Mouse (Mus musculus) neural tube, embryonic 15.5 days (tissue): ENCODE results near the gene Pcyt2. TPM values are rescaled to one million over a fixed set of nuclear protein-coding genes. Genes with fewer than 3 reads are reported as not detected.

Experiments
- ATAC-seq: fragments of 200-750 bp; cut with Nextera tagmentation; 2 replicates; pipeline ENCODE4 v1.8.0; 2017; ENCODE audit warnings: mild to moderate bottlenecking, moderate TSS enrichment, moderate library complexity; ENCODE audit not compliant: low FRiP score
- H3K27ac ChIP-seq: fragments of 300-500 bp; sonication (generic); replicated peaks from 2 replicates; pipeline ENCODE4 v1.5.1; 2015; ENCODE audit warnings: mild to moderate bottlenecking, inconsistent platforms
- H3K27me3 ChIP-seq: fragments of 300-500 bp; sonication (generic); replicated peaks from 2 replicates; pipeline ENCODE4 v1.6.1; 2015; ENCODE audit warnings: inconsistent platforms
- H3K36me3 ChIP-seq: fragments of 300-500 bp; sonication (generic); 2 replicates; pipeline ENCODE4 v1.6.1; 2015; ENCODE audit warnings: inconsistent platforms
- H3K4me1 ChIP-seq: fragments of 300-500 bp; sonication (generic); 2 replicates; pipeline ENCODE4 v1.6.1; 2015; ENCODE audit warnings: inconsistent platforms
- H3K4me2 ChIP-seq: fragments of 300-500 bp; sonication (generic); 2 replicates; pipeline ENCODE4 v1.6.1; 2015; ENCODE audit warnings: inconsistent platforms, mild to moderate bottlenecking, moderate library complexity
- H3K4me3 ChIP-seq: fragments of 300-500 bp; sonication (generic); replicated peaks from 2 replicates; pipeline ENCODE4 v1.5.1; 2015; ENCODE audit warnings: mild to moderate bottlenecking, inconsistent platforms
- H3K9ac ChIP-seq: fragments of 300-500 bp; sonication (generic); replicated peaks from 2 replicates; pipeline ENCODE4 v1.6.1; 2015; ENCODE audit warnings: mild to moderate bottlenecking, inconsistent platforms
- H3K9me3 ChIP-seq: fragments of 300-500 bp; sonication (generic); replicated peaks from 2 replicates; pipeline ENCODE4 v1.6.1; 2016; ENCODE audit warnings: inconsistent platforms
- WGBS: fragments of 180-500 bp; shearing (Covaris S2); methylation state at CpG from one replicate; pipeline ENCODE4 v1.1.7; 2015; ENCODE audit warnings: mixed read lengths; 5-methylcytosine and 5-hydroxymethylcytosine counted together
- polyA plus RNA-seq: library from polyadenylated mRNA; unstranded; fragments of >200 nt; fragmentation: Nextera tagmentation; extraction: Ambion mirVana; gene quantifications from 2 replicates; pipeline ENCODE4 v1.2.1, GENCODE M21; 2015

Gene Pcyt2
- polyA plus RNA-seq, 1 experiment from 2014 or later: 248 TPM

DNA sequence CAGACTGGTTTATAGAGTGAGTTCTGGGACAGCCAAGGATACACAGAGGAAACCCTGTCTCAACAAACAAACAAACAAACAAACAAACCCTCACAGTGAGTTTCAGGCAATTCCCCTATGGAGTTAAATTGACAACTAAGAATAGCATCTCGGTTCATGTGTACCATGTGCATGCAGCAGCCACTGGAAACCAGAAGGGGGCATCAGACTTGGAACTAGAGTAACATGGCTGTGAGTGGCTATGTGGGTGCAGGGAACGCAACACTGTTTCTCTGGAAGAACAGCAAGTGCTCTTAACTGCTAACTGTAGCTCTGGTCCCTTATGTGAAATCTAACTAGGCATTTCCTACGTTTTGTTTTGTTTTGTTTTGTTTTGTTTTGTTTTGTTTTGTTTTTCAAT lies 34.1 kb upstream of the Pcyt2 start:
- H3K9me3 ChIP-seq: no peaks in the 10 kb centered on the region
- H3K9ac ChIP-seq: no peak overlapping the region
- no peak overlapping the region for H3K4me2 ChIP-seq
- 77% methylated on average over 3 of the region's 3 CpGs for WGBS
- H3K36me3 ChIP-seq: no peaks in the 10 kb centered on the region
- no peak for ATAC-seq
- peaks cover 7% of the 10 kb centered on the region; the same call in 1 of the 2 replicates for H3K27me3 ChIP-seq
- H3K4me1 ChIP-seq: peaks cover 8% of the 10 kb centered on the region
- no peak overlapping the region for H3K27ac ChIP-seq
- no peak overlapping the region for H3K4me3 ChIP-seq

DNA sequence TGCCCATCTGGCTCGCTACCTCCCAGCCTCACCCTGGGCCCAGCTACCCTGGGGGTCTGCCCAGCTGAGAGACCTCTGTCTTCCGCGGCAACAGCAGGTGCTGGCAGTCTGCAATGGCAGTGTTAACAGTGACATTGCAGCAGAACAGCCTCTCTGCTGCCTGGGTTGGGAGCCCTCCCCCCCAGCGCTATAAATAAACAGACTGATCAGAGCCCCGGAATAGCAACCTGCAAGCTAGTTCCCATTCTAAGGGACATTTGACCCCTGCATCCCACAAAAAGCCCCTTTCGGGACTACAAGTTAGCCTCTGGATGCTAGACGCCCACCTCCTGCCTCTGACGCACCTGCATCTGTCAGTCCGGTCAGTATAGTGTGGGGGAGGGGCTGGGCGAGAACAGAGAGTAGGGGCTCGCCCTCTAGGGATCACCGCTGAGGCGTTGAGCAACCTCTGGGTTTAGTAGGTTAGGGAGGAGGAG lies 30.3 kb upstream of the Pcyt2 start, which contains the start of gene Myadml2:
Myadml2 (minus strand) TSS at position 158 of the 476 bp plus-strand sequence.
- no peak for ATAC-seq

DNA sequence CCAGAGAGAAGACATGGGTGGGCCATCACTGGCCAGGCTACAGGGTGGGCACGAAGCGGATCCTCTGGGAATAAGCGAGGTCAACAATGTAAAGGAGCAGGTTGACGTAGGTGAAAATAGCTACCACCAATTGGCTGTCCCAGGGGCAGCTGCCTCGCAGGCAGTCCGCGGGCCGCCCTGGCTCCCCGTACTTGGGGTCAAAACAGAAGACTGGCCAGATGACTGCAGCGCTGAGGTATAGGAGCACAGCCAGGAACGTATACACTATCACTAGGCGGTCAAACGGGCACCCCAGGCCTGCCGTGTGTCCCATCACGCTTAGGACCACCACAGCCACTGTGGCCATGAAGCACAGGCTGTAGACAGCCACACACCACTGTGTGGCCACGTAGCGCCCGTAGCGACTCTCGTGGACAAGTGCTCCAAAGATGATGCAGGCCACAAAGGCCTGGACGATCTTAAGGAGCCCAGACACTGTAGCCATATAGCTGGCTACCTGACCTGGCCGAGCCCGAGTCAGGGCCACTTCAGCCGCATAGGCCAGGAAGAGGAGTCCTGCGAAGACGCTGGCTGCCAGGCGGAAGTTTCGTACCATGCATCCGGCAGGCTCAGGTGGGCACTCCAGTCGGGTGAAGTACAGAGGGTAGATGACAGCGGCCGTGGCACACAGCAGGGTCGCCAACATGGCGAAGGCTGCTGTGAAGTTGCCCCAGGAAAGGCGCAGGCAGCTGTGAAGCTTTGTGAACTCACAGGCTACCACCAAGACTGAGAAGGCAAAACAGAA lies 29.5 kb upstream of the Pcyt2 start:
- H3K9me3 ChIP-seq: no peaks in the 10 kb centered on the region
- no peak for ATAC-seq
- no peaks in the 10 kb centered on the region for H3K36me3 ChIP-seq
- peaks cover 23% of the 10 kb centered on the region for H3K4me1 ChIP-seq
- H3K27ac ChIP-seq: no peak overlapping the region
- 84% methylated on average over 35 of the region's 35 CpGs for WGBS
- H3K27me3 ChIP-seq: no peaks in the 10 kb centered on the region
- H3K4me3 ChIP-seq: no peak overlapping the region
- H3K9ac ChIP-seq: no peak overlapping the region
- peak overlapping the region; percentile 59 for H3K4me2 ChIP-seq

More for the DNA sequence above, 30.3 kb upstream of the Pcyt2 start, which contains the start of gene Myadml2:
- 4% methylated on average over 13 of the region's 13 CpGs for WGBS
- Histone ChIP-seq H3K27me3 (no peaks in the 10 kb centered on the region), H3K4me1 (peaks cover 15% of the 10 kb centered on the region), H3K36me3 (no peaks in the 10 kb centered on the region), H3K27ac (0 out of 2 replicates have a peak within 1 kb of the TSS, but pooled peaks have one; percentile 33), H3K9me3 (no peaks in the 10 kb centered on the region), H3K9ac (peak within 1 kb of the TSS; percentile 32; the same call in 1 of the 2 replicates), H3K4me2 (peak within 1 kb of the TSS; percentile 59), H3K4me3 (peak within 1 kb of the TSS; percentile 29)

DNA sequence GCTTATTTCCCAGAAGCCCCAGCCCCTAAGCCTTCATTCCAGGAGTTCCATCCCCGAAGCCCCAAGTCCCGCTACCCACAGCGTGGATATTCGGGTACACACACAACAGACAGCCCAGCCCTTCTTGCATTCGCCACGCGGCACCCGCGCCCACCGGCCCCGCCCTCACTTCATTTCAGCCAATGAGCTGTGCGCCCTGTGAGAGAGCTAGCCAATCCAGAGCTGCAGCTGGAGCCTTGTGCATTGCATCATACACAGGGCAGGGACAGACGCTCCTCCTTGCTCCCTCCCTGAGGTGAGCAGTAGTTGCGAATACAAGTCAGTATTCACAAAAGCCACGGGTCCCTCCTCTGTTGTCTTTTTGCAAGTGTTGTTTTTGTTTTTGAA lies 25.9 kb upstream of the Pcyt2 start, which contains the start of gene Pycr1:
Pycr1 (minus strand) TSS at position 169 of the 387 bp plus-strand sequence.
- WGBS: under 1% methylated on average over 15 of the region's 15 CpGs
- peaks cover 23% of the 10 kb centered on the region for H3K4me1 ChIP-seq
- H3K27ac ChIP-seq: peak within 1 kb of the TSS; percentile 60

DNA sequence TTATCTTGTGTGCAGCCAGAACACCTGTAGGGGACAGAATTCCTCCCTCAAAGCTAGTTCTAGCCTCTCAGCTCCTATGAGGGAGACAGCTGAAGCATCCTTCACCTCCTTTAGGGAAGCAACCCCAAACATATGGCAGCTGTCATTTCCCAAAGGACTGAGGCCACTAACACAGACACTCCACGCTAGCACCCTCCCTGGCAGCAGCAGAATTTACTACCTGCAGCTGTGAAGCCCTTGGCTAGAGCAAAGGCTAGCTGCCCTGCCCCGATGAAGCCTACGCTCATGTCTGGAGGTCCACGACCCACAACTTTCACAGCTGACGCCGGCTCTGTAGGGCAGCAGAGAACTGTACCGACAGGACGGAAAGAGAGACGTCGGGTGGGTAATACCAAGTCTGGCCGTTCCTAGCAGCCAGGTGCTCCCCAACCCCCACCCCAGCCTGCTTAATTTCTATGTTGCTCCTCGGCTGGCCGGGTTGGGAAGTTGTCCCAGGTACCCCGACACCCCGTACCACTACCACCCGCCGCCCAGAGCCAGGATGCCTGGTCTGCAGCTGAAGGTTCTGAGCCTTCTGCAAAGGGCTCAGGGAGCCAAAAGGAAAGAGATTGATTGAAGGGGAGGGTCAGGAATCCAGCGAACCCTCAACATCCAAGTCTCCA lies 25.3 kb upstream of the Pcyt2 start:
- under 1% methylated on average over 18 of the region's 18 CpGs for WGBS
- peaks cover 20% of the 10 kb centered on the region for H3K4me1 ChIP-seq
- peak; percentile 54 for ATAC-seq
- H3K4me3 ChIP-seq: peak overlapping the region; percentile 51
- no peaks in the 10 kb centered on the region for H3K27me3 ChIP-seq
- H3K9ac ChIP-seq: peak overlapping the region; percentile 76
- no peaks in the 10 kb centered on the region for H3K9me3 ChIP-seq
- H3K27ac ChIP-seq: peak overlapping the region; percentile 60
- peak overlapping the region; percentile 95 for H3K4me2 ChIP-seq
- H3K36me3 ChIP-seq: no peaks in the 10 kb centered on the region

More for the DNA sequence above, 25.9 kb upstream of the Pcyt2 start, which contains the start of gene Pycr1:
- peak within 1 kb of the TSS; percentile 95 for H3K4me2 ChIP-seq
- no peaks in the 10 kb centered on the region for H3K9me3 ChIP-seq
- peak within 1 kb of the TSS; percentile 76 for H3K9ac ChIP-seq
- no peaks in the 10 kb centered on the region for H3K36me3 ChIP-seq
- H3K4me3 ChIP-seq: peak within 1 kb of the TSS; percentile 51
- ATAC-seq: peak; percentile 99
- H3K27me3 ChIP-seq: no peaks in the 10 kb centered on the region

DNA sequence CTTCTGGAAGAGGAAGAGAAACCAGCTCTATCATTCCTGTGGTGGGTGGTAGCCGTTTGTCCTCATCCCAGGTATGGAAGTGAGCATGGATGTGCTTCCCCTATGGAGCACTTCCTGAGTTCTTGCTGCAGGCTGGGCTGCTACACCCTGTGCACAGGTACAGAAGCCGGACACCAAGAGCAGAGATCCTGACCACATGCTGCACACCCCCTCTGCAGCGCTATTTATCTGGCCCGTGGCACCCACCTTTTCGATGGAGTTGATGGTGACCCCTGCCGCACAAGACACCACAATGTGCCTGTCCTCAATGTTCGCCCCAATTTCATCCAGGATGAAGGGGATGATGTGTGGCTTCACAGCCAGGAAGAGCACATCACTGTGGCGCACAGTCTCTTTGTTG lies 24.1 kb upstream of the Pcyt2 start:
- H3K4me3 ChIP-seq: no peak overlapping the region
- H3K4me1 ChIP-seq: peaks cover 15% of the 10 kb centered on the region
- no peak for ATAC-seq
- no peaks in the 10 kb centered on the region for H3K36me3 ChIP-seq
- H3K4me2 ChIP-seq: 0 out of 2 replicates have a peak overlapping the region, but pooled peaks have one; percentile 95
- H3K9ac ChIP-seq: peak overlapping the region; percentile 76; the same call in 1 of the 2 replicates
- H3K27me3 ChIP-seq: no peaks in the 10 kb centered on the region
- H3K27ac ChIP-seq: no peak overlapping the region
- WGBS: 83% methylated on average over 8 of the region's 8 CpGs
- no peaks in the 10 kb centered on the region for H3K9me3 ChIP-seq

DNA sequence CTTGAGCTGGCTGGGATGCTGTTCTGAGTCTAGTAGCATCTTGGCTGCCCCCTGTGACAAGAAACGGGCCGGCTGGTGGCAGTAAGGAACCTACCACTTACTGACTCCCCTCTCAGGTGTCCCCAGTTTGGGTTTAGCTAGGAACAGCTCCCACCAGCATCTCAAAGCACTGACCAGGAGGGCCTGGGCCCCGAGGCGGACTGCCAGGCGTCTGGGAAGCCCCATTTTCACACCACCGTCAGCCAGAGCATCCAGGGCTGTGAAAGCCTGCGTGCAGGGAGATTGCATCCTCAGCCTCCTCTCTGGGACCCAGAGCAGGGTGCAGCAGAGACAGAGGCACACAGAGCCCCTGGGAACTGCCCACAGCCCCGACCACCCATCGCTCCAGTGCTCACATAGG lies 23.5 kb upstream of the Pcyt2 start:
- peaks cover 15% of the 10 kb centered on the region for H3K4me1 ChIP-seq
- ATAC-seq: no peak
- H3K9me3 ChIP-seq: no peaks in the 10 kb centered on the region
- H3K4me3 ChIP-seq: no peak overlapping the region
- no peak overlapping the region for H3K4me2 ChIP-seq
- 63% methylated on average over 9 of the region's 9 CpGs for WGBS
- H3K27me3 ChIP-seq: no peaks in the 10 kb centered on the region
- H3K36me3 ChIP-seq: no peaks in the 10 kb centered on the region
- no peak overlapping the region; the same call in 1 of the 2 replicates for H3K9ac ChIP-seq
- H3K27ac ChIP-seq: no peak overlapping the region

DNA sequence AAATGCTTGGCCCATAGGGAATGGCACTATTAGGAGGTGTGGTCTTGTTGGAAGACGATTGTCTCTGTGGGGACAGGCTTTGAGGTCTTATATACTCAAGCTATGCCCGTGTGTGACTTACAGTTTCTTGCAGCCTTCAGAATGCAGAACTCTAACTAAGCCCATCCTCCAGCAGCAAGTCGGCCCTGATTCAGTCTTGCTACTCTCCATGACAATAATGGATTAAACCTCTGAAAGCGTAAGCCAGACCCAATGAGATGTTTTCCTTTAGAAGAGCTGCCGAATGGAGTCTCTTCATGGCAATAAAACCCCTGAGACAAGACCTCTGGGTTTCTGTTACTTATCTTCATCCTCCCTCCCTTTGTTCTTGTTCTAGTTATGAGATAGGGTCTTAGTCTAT lies 17.1 kb upstream of the Pcyt2 start:
- 81% methylated on average over 5 of the region's 5 CpGs for WGBS
- Histone ChIP-seq H3K36me3 (no peaks in the 10 kb centered on the region), H3K27me3 (no peaks in the 10 kb centered on the region), H3K9me3 (no peaks in the 10 kb centered on the region), H3K9ac (no peak overlapping the region), H3K4me2 (no peak overlapping the region; the same call in 1 of the 2 replicates), H3K4me3 (no peak overlapping the region), H3K27ac (no peak overlapping the region), H3K4me1 (peaks cover 37% of the 10 kb centered on the region)
- ATAC-seq: no peak

DNA sequence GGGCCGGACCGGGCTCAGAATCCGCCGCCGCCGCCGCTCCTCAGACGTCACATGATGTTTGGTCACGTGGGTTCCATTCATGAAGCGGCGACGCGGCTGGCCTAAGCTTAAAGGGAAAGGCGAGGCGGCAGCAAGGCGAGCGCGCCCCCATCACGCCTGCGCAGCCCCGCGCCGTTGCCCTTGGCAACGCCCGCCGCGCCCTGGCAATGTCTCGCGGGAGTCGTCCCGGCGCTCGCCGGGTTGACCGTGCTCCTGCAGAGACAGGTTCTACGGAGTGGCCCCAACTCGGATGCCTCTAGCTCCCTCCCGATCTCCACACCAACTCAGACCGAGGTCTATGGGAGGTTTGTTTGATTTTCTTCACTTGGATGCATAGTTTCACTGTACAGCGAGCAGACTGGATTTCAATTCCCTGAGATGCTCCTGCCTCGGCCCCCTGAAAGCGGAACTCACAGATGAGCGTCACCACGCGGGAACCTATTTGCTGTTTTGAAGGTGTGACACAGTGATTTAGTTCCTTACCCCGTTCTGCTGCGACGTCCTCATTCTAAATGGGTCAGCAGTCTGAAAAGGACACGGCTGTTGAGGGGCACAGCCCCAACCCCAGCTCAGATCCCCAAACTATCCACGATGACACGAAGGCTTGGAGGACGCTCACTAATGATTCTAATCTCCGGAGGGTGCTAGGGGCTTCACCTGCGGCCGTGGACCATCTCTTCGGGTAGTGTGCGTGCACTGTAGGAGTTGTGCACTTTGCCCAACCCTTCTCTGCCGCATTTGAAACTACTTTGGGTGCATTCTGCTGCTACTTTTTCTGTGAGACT lies 16.0 kb upstream of the Pcyt2 start, which contains the start of gene Mafg:
Mafg (minus strand) TSS at position 81 of the 824 bp plus-strand sequence.
- Histone ChIP-seq H3K4me2 (peak within 1 kb of the TSS; percentile 85), H3K4me1 (peaks cover 46% of the 10 kb centered on the region), H3K4me3 (peak within 1 kb of the TSS; percentile 96), H3K9ac (peak within 1 kb of the TSS; percentile 87), H3K27ac (peak within 1 kb of the TSS; percentile 88), H3K9me3 (no peaks in the 10 kb centered on the region), H3K27me3 (no peaks in the 10 kb centered on the region), H3K36me3 (peaks cover 7% of the 10 kb centered on the region)
- peak; percentile 90 for ATAC-seq
- 11% methylated on average over 58 of the region's 58 CpGs for WGBS

DNA sequence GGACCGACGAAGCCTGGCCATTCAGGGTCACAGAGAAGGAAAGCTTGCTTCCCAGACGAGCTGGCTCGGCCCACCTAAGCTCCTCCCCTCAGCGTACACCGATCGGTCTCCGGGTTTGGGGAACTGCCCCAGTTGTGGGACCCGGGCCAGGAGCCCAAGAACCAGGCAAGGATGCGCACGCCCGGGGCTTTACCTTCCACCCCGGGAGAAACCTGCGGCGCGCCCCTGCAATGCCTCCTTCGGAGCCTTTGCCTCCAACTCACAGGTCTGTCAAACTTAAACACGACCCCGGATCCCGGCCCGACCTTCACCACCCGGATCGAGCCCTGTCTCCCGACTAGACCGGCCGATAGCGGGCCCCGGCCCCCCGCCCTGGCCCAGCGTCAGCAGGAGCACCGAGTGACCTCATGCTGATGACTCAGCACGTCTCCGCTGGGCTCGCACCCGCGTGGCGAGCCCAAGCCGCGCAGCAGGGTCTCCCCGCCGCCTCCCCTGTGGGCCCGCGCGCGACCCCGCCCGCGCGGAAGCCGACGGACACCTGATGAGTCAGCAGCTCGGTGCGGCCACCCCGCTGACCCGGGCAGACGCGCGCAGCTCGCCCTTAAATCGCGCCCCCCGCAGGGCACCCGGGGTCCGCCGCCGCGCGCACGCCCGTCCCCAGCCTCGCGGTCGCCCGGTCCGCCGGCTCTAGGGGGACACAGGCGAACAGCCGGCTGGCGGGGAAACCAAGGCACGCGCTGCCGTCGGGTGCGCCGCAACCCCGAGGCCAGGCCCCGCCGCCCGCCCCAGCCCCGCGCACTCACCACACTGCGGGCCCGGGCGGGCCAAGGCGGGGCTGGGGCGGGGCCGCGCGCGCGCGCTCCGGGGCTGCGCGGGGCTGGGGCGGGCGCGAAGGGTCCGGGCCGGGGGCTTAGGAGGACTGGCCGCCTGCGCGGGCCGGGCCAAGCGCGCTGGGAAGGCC lies 15.1 kb upstream of the Pcyt2 start:
- Histone ChIP-seq H3K27ac (peak overlapping the region; percentile 88), H3K36me3 (peaks cover 9% of the 10 kb centered on the region), H3K9me3 (no peaks in the 10 kb centered on the region), H3K4me1 (peaks cover 46% of the 10 kb centered on the region), H3K27me3 (no peaks in the 10 kb centered on the region), H3K9ac (peak overlapping the region; percentile 87), H3K4me3 (peak overlapping the region; percentile 96), H3K4me2 (peak overlapping the region; percentile 85)
- WGBS: under 1% methylated on average over 91 of the region's 116 CpGs
- peak; percentile 85 for ATAC-seq
